Mouse (Mus musculus): ENCODE results near the gene Tmem101. TPM values are rescaled to one million over a fixed set of nuclear protein-coding genes. Genes with fewer than 3 reads are reported as not detected.

Tmem101 gene
- total and polyA plus RNA-seq, 3 experiments, result 30.1 to 45.1 TPM; not detected in 1

DNA sequence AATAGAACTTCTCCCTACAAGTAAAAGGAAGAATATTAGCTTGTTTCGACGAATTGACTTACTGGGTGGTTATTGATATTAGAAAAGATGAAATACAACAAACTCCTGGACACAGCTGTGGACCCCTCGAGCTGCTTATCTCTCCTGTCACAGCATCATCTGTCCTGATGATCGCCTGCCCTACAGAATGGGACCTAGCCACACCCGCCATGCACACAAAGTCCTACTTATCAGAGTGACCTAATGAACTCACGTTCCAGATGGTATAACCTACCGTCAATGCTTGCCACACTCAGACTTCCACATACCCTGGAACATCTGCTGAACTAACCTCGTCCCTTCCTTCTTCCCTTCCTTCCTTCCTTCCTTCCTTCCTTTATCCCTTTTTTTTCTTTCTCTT lies 40.0 kb downstream of the Tmem101 start:
- Histone ChIP-seq H3K27me3 (ENCODE audit: control insufficient read depth in 1 of 2, insufficient read depth in 2 of 2, low read length in 2 of 2) (peaks cover 0 to 4% of the 10 kb centered on the region in 2 experiments; a peak in 3 of 4 replicates), H3K4me3 (ENCODE audit: control insufficient read depth in 1 of 2, insufficient read depth in 1 of 2, low read depth in 2 of 2, low read length in 2 of 2) (no peak overlapping the region), H3K27ac (ENCODE audit: control insufficient read depth, low read depth, low read length) (no peak overlapping the region), H3K79me2 (ENCODE audit: control insufficient read depth, insufficient read depth, low read length, poor library complexity) (no peaks in the 10 kb centered on the region), H3K4me1 (ENCODE audit: control insufficient read depth in 1 of 2, insufficient read depth in 2 of 2, low read length in 2 of 2) (peaks cover 0 to 5% of the 10 kb centered on the region in 2 experiments; a peak in 1 of 4 replicates), H3K9me3 (replicated peaks; ENCODE audit: insufficient read depth, low read length) (no peaks in the 10 kb centered on the region), H3K36me3 (ENCODE audit: control insufficient read depth in 1 of 2, insufficient read depth in 2 of 2, low read length in 2 of 2) (no peaks in the 10 kb centered on the region), H3K9ac (ENCODE audit: control insufficient read depth, low read depth, low read length, poor library complexity, severe bottlenecking) (no peak overlapping the region)
- no peak for DNase-seq (ENCODE audit: low read depth, low spot score)
- TF ChIP-seq POLR2AphosphoS2 (IDR thresholded peaks at IDR 0.05; ENCODE audit: low read length) (no peak), USF1 (IDR thresholded peaks at IDR 0.05; ENCODE audit: low read depth, low read length) (no peak), TBP (IDR thresholded peaks at IDR 0.05; ENCODE audit: low read depth, low read length) (no peak)

GRCm38 (mm10) chr11:102111576-102111975 lies 44.6 kb downstream of the Tmem101 start:
- no peak overlapping the region for H3K9ac ChIP-seq (ENCODE audit: control insufficient read depth, low read depth, low read length, poor library complexity, severe bottlenecking)
- peaks cover 0 to 5% of the 10 kb centered on the region in 2 experiments; a peak in 1 of 4 replicates for H3K4me1 ChIP-seq (ENCODE audit: control insufficient read depth in 1 of 2, insufficient read depth in 2 of 2, low read length in 2 of 2)
- no peaks in the 10 kb centered on the region for H3K36me3 ChIP-seq (ENCODE audit: control insufficient read depth in 1 of 2, insufficient read depth in 2 of 2, low read length in 2 of 2)
- no peak overlapping the region for H3K4me3 ChIP-seq (ENCODE audit: control insufficient read depth in 1 of 2, insufficient read depth in 1 of 2, low read depth in 2 of 2, low read length in 2 of 2)
- H3K79me2 ChIP-seq (ENCODE audit: control insufficient read depth, insufficient read depth, low read length, poor library complexity), result no peaks in the 10 kb centered on the region
- H3K27me3 ChIP-seq (ENCODE audit: control insufficient read depth in 1 of 2, insufficient read depth in 2 of 2, low read length in 2 of 2), result peaks cover 0 to 4% of the 10 kb centered on the region in 2 experiments; a peak in 3 of 4 replicates
- no peak for DNase-seq (ENCODE audit: low read depth, low spot score)
- TF ChIP-seq CTCF (IDR thresholded peaks at IDR 0.05 in 2 of 3, conservative IDR thresholded peaks at IDR 0.05 in 1 of 3; ENCODE audit: control insufficient read depth in 1 of 3, insufficient read depth in 1 of 3, low read depth in 2 of 3, low read length in 3 of 3, poor library complexity in 1 of 3, severe bottlenecking in 1 of 3) (no peak), EP300 (IDR thresholded peaks at IDR 0.05; ENCODE audit: low read depth in 1 of 2, low read length in 2 of 2) (0 out of 4 replicates have a peak, but pooled peaks of 1 of the 2 experiments have one; percentile 17), SMC3 (IDR thresholded peaks at IDR 0.05; ENCODE audit: low read depth, low read length) (no peak), ZMIZ1 (IDR thresholded peaks at IDR 0.05; ENCODE audit: low read depth, low read length) (no peak), JUND (IDR thresholded peaks at IDR 0.05; ENCODE audit: low read depth, low read length) (no peak), POLR2AphosphoS2 (IDR thresholded peaks at IDR 0.05; ENCODE audit: low read length) (no peak), NELFE (IDR thresholded peaks at IDR 0.05; ENCODE audit: low read depth, low read length) (no peak)
- no peaks in the 10 kb centered on the region for H3K9me3 ChIP-seq (replicated peaks; ENCODE audit: insufficient read depth, low read length)
- H3K27ac ChIP-seq (ENCODE audit: control insufficient read depth, low read depth, low read length), result no peak overlapping the region

GRCm38 (mm10) chr11:102107732-102108131 lies 48.5 kb downstream of the Tmem101 start, which contains the start of gene Pyy:
Gene Pyy, minus strand, starts transcription at chr11:102107832.
- Histone ChIP-seq H3K27me3 (ENCODE audit: control insufficient read depth in 1 of 2, insufficient read depth in 2 of 2, low read length in 2 of 2) (peaks cover 2 to 3% of the 10 kb centered on the region in 2 experiments; a peak in 3 of 4 replicates), H3K9ac (ENCODE audit: control insufficient read depth, low read depth, low read length, poor library complexity, severe bottlenecking) (no peak within 1 kb of the TSS), H3K9me3 (replicated peaks; ENCODE audit: insufficient read depth, low read length) (no peaks in the 10 kb centered on the region), H3K36me3 (ENCODE audit: control insufficient read depth in 1 of 2, insufficient read depth in 2 of 2, low read length in 2 of 2) (peaks cover 0 to 3% of the 10 kb centered on the region in 2 experiments; a peak in 1 of 4 replicates), H3K4me3 (ENCODE audit: control insufficient read depth in 1 of 2, insufficient read depth in 1 of 2, low read depth in 2 of 2, low read length in 2 of 2) (no peak within 1 kb of the TSS), H3K79me2 (ENCODE audit: control insufficient read depth, insufficient read depth, low read length, poor library complexity) (no peaks in the 10 kb centered on the region), H3K4me1 (ENCODE audit: control insufficient read depth in 1 of 2, insufficient read depth in 2 of 2, low read length in 2 of 2) (peaks cover 2 to 10% of the 10 kb centered on the region in 2 experiments), H3K27ac (ENCODE audit: control insufficient read depth, low read depth, low read length) (no peak within 1 kb of the TSS)
- TF ChIP-seq CHD2 (IDR thresholded peaks at IDR 0.05; ENCODE audit: low read length), result no peak
- TF ChIP-seq ZMIZ1 (IDR thresholded peaks at IDR 0.05; ENCODE audit: low read depth, low read length), result no peak
- TF ChIP-seq BHLHE40 (IDR thresholded peaks at IDR 0.05; ENCODE audit: borderline replicate concordance, low read depth, low read length), result no peak
- no peak for TF ChIP-seq ZC3H11A (IDR thresholded peaks at IDR 0.05; ENCODE audit: low read depth, low read length)
- no peak for TF ChIP-seq ETS1 (IDR thresholded peaks at IDR 0.05; ENCODE audit: low read depth, low read length)
- TF ChIP-seq ELF1 (IDR thresholded peaks at IDR 0.05; ENCODE audit: low read depth, low read length), result no peak
- TF ChIP-seq NELFE (IDR thresholded peaks at IDR 0.05; ENCODE audit: low read depth, low read length), result no peak
- TF ChIP-seq CHD1 (IDR thresholded peaks at IDR 0.05; ENCODE audit: low read depth, low read length), result no peak
- TF ChIP-seq HCFC1 (IDR thresholded peaks at IDR 0.05; ENCODE audit: low read depth, low read length), result no peak
- no peak for TF ChIP-seq MXI1 (IDR thresholded peaks at IDR 0.05; ENCODE audit: low read depth, low read length)
- TF ChIP-seq GATA1 (IDR thresholded peaks at IDR 0.05; ENCODE audit: low read depth, low read length), result no peak
- no peak for TF ChIP-seq POLR2AphosphoS2 (IDR thresholded peaks at IDR 0.05; ENCODE audit: low read length)
- no peak for TF ChIP-seq SIN3A (IDR thresholded peaks at IDR 0.05; ENCODE audit: low read length)
- no peak for DNase-seq (ENCODE audit: low read depth, low spot score)
